Mouse (Mus musculus) right cerebral cortex, postnatal 14 days (tissue): Measurements from ENCODE around the gene Gfer.
A peak's percentile ranks its signal among the peaks of the same experiment; 100 is the strongest.

ENCODE experiments used
- DNase-seq: peaks from one replicate; pipeline ENCODE4 v3.0.0; 2022

The Gfer gene

GRCm38 (mm10) chr17:24696011-24696697 lies at the start of gene Gfer, which contains the start of gene Noxo1:
Gene Gfer, minus strand, starts transcription at chr17:24696156.
Gene Noxo1, plus strand, starts transcription at chr17:24696234.
- peak; percentile 85 for DNase-seq

GRCm38 (mm10) chr17:24744381-24744780 lies 48.4 kb upstream of the Gfer start:
- no peak for DNase-seq

GRCm38 (mm10) chr17:24743896-24744295 lies 47.9 kb upstream of the Gfer start:
- no peak for DNase-seq

GRCm38 (mm10) chr17:24742307-24742706 lies 46.4 kb upstream of the Gfer start:
- DNase-seq, result no peak

- DNase-seq, result no peak
Measured at GRCm38 (mm10) chr17:24739926-24740325, 44.0 kb upstream of the Gfer start.

- no peak for DNase-seq
Measured at GRCm38 (mm10) chr17:24738238-24738637, 42.3 kb upstream of the Gfer start.

GRCm38 (mm10) chr17:24737135-24737810 lies 41.3 kb upstream of the Gfer start:
- DNase-seq, result no peak

GRCm38 (mm10) chr17:24736330-24737051 lies 40.5 kb upstream of the Gfer start, which contains the start of gene Msrb1:
Gene Msrb1, plus strand, starts transcription at chr17:24736642.
- DNase-seq, result peak; percentile 90

- no peak for DNase-seq
Measured at GRCm38 (mm10) chr17:24735446-24735845, 39.5 kb upstream of the Gfer start.

- no peak for DNase-seq
Measured at GRCm38 (mm10) chr17:24734513-24734912, 38.6 kb upstream of the Gfer start.

GRCm38 (mm10) chr17:24733434-24734050 lies 37.6 kb upstream of the Gfer start:
- no peak for DNase-seq

GRCm38 (mm10) chr17:24732233-24732935 lies 36.4 kb upstream of the Gfer start:
- DNase-seq, result no peak

GRCm38 (mm10) chr17:24730787-24731186 lies 34.8 kb upstream of the Gfer start:
- no peak for DNase-seq

GRCm38 (mm10) chr17:24729067-24729466 lies 33.1 kb upstream of the Gfer start:
- no peak for DNase-seq

- no peak for DNase-seq
Measured at GRCm38 (mm10) chr17:24728184-24728583, 32.2 kb upstream of the Gfer start.

- no peak for DNase-seq
Measured at GRCm38 (mm10) chr17:24727618-24728017, 31.7 kb upstream of the Gfer start, which contains the start of gene Rpl3l. Gene Rpl3l, plus strand, starts transcription at chr17:24727820.

GRCm38 (mm10) chr17:24725637-24726390 lies 29.9 kb upstream of the Gfer start:
- DNase-seq, result no peak

GRCm38 (mm10) chr17:24724184-24724583 lies 28.2 kb upstream of the Gfer start, which contains the start of gene Ndufb10:
Gene Ndufb10, minus strand, starts transcription at chr17:24724478.
- peak; percentile 99 for DNase-seq

GRCm38 (mm10) chr17:24723881-24724180 lies 27.9 kb upstream of the Gfer start:
- DNase-seq, result peak; percentile 33

GRCm38 (mm10) chr17:24723122-24723880 lies 27.3 kb upstream of the Gfer start:
- no peak for DNase-seq
